Mouse (Mus musculus): Measurements from ENCODE around the gene Rab42.
A peak's percentile ranks its signal among the peaks of the same experiment; 100 is the strongest.
"Not testable (repeated sequence)": the region's sequence is repeated elsewhere in the genome, so short reads cannot be mapped to it uniquely, and the experiment has no call there.

The Rab42 gene

GRCm38 (mm10) chr4:132311801-132312200 is 8.6 kb upstream of the Rab42 start:
- DNase-seq (ENCODE audit: low spot score) = no peak

- DNase-seq (ENCODE audit: low spot score) = no peak
These were observed 8.0 kb upstream of the Rab42 start for GRCm38 (mm10) chr4:132311209-132311608.

DNA sequence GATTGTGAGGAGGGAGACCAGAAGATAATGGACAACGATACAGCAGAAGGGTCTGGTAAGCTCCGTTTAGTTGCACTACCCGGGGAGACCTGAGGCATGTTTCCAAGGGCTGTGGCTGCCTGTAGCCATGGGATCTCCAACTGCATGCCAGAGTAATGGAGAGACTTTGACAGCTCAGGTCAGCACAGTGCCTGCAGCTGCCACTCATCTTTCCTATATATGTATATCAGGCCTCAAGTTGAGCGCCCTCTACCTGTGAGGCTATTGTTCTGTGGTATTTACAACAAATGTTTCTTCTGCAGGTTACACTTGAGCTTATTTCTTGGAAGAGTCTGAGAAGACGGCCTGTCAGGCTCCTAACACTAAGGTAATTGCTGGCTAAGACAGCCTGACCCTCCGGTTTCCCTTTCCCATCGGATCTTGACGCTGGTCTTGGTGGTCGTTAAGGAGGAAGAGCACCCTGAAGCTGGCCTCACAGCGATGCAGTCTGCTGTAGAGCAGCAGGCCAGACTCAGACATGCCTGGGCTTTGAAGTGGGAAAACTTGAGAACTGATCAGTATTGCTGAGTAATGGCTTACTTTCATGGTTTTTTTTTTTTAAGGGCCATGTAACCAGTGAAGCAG is 6.8 kb upstream of the Rab42 start:
- no peak for DNase-seq (ENCODE audit: low spot score)

GRCm38 (mm10) chr4:132309140-132309848 is 6.1 kb upstream of the Rab42 start:
- no peak for DNase-seq (ENCODE audit: low spot score)

DNA sequence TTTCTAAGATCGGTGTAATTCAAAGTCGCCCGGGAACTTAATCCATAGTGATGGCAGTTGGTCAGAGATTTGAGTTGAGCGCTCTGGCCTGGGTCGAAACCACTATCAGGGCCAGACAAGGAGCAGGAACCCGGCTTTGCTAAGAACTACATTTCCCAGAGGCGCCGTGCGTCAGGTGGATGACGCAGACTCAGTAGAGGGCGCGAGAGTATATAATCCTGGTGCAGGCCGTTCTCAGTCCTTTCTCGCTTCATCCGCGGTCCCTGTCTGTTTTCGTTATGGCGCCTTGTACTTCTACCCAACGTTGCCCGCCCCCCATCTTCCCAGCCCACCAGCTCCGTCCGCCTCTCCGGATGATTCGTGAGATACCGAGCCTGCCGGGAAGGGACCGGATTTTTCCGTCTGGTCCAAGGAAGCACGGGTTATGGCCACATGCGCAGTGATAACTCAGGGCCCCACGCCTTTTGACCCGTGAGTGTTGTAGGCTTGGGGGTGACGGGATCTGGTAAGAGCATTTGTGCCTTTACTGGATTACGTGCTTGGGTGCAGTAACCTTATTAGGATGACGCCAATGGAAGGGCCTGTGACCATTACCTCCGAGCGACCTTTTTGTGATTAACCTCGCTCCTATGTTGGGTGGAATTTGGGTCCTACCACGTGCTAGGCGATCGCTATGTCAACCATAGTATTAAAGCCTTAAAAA is 5.4 kb upstream of the Rab42 start:
- DNase-seq (ENCODE audit: low spot score) = peak; percentile 83

DNA sequence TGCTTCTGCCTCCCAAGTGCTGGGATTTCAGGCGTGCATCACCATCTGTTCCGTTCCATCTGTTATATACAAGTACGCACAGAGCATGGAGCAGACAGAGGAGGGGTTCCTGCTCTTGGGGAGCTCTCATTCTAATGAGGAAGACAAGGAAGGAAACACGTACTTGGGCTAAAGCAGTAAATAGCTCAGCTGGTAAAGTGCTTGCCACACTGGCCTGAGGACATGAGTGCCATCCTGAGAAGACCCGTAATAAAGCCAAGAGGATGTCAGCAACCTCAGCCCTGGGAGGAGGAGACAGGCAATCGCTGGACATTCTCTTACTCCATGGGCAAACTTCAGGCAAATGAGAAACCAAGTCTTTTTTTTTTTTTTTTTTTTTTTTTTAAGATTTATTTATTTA is 2.8 kb upstream of the Rab42 start:
- DNase-seq (ENCODE audit: low spot score) = no peak

DNA sequence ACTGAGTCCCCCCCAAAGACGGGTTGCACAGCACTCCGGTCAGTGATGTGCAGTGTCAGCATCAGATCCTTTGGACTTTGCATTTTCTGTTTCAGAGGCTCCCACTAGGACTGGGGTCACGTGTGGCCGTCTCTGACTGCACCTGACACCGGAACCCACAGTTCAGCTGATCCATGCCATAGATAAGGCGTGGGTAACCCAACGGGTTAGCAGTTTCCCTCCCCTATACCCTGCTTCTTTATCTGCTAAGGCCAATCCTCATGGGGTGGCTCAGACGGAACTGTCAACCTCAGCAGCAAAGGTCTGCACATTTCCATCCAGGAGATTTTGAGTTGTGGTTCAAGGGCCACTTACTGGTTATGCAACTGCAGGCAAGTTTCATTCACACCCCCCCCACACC is 2.1 kb upstream of the Rab42 start:
- no peak for DNase-seq (ENCODE audit: low spot score)

DNA sequence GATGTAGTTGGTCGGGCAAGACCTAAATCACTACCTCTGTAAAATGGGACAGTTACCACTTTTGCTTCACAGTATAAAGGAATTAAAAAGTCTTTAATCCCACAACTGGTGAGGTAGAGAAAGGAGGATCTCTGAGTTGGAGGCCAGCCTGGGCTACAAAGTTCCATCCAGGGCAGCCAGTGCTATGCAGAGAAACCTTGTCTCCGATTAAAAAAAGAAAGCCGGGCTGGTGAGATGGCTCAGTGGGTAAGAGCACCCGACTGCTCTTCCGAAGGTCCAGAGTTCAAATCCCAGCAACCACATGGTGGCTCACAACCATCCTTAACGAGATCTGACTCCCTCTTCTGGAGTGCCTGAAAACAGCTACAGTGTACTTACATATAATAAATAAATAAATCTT is 299 bp upstream of the Rab42 start:
- DNase-seq (ENCODE audit: low spot score) = not testable (repeated sequence)

DNA sequence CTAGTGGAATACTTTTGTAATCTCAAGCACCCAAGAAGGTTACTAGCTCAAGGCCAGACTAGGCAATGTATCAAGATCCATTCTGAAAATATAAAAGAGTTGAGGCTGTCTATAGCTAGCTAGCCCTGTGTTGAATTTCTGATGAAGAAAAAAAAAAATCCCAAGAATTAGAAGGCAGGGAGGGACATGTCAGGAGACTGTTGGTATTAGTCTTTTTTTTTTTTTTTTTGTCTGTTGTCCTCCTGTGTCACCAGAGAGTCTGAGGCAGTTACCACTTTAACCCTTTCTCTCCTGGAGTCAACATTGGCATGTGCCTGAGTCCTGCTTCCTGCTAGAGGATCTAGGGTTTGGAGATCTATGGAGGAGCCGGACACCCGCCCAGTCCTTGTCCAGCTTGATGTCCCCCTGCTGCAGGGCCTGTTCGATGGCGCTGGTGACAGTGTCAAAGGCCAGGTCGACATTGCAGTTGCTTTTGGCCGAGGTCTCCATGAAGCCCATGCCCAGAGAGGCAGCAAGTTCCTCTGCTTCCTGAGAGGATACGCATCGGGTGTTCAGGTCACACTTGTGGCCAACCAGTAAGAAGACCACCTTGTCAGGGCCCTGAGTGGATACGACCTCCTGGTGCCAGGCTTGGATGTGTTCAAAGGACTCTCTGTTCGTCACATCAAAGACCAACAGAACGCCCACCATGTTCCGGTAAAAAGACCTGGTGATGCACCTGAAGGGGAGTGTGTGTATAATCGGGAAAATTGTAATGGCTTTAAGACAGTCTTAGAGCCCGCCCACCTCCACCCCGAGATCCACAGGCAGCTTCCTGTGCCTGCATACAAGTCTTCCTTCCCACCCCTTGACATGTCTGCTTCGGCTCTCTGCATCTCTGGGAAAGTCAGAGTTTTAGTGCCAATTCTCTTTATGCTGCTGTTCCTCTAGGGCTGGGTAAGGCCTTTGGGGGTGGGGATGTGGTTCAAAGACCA is 933 bp downstream of the Rab42 start:
- no peak for DNase-seq (ENCODE audit: low spot score)

GRCm38 (mm10) chr4:132301486-132301885 is 1.7 kb downstream of the Rab42 start:
- no peak for DNase-seq (ENCODE audit: low spot score)

DNA sequence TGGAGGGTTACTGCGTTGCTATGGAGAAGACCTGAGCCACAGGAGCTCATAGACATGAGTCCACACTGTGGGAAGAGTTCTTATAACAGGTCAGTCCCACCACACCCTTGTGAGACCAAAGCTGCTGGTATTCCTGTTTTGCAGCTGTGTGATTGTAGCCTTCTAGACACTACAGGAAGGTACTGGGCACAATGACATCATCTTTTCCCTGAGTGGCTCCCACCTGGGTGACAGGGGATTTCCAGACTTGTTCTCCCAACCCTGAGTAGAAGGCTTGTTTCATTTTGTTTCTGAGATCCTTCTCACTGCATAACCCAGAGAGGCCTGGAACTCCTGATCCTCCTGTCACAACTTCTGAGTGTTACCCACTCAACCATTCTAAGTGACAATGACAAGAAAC is 3.3 kb downstream of the Rab42 start:
- DNase-seq (ENCODE audit: low spot score) = no peak

DNA sequence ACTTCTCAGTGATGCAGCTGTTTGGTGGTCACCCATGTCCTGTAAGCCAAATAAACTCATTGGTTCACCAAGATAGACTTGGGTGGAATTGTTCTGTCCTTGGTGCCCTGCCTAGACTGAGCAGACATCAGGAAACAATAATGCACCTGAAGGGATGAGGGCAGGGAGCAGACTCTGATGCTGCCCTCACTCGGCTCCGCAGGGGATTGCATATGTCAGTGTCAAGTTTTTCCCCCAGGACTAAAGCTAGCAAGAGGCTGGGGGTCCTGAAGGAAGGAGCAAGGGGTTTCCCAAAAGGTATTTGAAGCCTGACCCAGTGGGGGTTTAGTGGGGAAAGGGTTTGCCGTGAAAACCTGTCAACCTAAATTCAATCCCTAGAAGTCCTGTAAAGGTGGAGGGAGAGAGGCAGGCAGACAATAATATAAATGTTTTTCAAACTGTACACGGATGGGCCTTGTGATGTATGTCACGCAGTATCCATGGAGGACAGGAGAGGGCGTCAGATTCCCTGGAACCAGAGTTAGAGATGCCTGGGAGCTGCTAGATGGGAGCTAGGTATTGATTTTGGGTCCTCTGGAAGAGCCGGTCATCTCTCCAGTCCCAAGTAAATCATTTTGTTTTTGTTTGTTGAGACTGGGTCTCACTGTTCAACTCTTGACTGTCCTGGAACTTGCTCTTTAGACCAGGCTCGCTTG is 7.3 kb downstream of the Rab42 start:
- no peak for DNase-seq (ENCODE audit: low spot score)

DNA sequence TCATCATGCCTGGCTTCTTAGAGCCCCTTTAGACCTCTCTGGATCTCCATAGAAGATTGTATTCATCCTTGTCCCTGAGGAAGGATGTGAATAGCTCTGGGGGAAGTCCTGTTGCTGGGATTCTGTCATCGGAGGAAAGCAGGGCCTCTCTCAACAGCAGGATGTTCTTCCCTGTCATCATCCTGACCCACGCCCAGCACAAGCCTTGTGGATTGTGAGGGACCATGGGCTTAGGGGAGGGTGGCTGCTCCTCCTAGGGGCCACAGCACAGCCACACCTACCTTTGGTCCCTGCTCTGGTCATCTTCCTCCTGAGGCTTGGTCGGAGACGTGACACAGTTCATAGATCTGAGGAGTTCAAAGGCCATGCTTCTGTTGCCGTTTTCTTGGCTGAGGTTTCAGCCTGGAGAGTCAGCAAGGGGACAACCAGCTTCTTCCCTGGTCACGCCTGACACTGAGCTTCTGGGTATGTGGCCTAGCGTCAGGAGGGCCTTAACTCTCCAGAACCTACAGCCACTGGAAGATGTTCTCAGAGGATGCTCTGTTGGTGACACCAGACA is 9.4 kb downstream of the Rab42 start:
- no peak for DNase-seq (ENCODE audit: low spot score)

GRCm38 (mm10) chr4:132292988-132293387 is 10.2 kb downstream of the Rab42 start:
- DNase-seq (ENCODE audit: low spot score) = peak; percentile 39

DNA sequence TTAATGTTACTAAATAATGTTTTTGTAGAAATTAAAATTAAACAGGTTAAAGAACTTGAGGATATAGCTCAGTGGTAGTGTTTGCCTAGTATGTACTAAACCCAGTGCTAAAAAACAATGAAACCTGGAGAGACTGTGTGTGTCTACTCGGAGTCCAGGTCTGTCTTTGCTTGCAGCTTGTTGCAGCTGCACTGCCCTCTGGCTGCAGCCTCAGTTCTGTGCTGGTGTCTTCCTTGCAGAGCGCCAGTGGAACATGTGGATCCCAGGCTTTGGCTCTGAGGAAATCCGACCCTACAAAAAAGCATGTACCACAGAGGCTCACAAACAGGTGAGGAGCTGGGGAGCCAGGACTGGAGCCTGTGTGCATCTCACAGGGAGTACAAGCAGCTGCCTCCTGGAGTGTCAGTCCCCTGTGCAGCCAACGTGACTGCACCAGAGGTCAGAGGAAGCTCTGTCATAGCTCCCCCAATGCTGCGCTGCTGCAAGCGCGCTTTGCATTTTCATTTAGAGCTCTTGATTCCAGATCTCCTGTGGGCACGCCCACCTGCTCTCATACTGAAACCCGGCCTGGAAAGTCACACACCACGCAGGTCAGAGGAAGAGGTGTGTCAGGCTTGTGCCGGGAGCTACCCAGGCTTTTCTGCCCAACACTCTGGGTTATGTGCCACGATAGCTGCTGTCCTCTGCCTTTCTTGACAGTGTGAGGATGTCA is 11.4 kb downstream of the Rab42 start:
- DNase-seq (ENCODE audit: low spot score) = no peak

DNA sequence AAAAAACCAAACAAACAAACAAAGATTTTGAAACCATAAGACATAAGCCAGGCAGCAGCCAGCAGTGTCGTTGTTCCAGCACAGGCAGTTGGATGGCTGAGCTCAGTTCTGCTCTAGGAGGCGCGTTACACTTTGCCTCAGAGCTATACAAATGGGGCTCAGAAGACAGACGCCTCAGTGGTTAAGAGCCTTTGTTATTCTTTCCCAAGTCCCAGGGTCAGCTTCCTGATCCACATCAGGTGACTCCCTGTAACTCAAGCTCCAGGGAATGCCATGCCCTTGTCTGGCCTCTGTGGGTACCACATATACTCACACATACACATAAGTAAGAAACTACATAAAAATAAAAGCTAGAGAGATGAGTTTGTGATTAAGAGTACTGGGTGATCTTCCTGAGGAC is 12.1 kb downstream of the Rab42 start:
- DNase-seq (ENCODE audit: low spot score) = no peak

GRCm38 (mm10) chr4:132288840-132289239 is 14.3 kb downstream of the Rab42 start:
- DNase-seq (ENCODE audit: low spot score) = not testable (repeated sequence)

DNA sequence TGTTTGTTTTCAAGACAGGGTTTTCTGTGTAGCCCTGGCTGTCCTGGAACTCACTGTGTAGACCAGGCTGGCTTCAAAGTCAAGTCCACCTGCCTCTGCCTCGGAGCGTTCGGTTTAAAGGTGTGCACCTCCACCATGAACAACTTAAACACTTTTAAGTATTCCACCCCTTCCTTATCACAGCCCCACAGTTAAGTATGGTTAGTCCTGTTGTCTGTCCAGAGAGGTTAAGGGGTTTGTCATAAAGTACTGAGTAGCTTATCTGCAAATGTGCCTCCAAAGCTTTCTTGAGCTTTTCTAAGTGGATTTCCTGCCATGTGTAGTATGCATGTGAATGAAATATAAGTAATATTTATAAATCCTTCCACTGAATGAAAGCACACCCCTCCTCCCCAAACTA is 27.2 kb downstream of the Rab42 start:
- DNase-seq (ENCODE audit: low spot score) = no peak

DNA sequence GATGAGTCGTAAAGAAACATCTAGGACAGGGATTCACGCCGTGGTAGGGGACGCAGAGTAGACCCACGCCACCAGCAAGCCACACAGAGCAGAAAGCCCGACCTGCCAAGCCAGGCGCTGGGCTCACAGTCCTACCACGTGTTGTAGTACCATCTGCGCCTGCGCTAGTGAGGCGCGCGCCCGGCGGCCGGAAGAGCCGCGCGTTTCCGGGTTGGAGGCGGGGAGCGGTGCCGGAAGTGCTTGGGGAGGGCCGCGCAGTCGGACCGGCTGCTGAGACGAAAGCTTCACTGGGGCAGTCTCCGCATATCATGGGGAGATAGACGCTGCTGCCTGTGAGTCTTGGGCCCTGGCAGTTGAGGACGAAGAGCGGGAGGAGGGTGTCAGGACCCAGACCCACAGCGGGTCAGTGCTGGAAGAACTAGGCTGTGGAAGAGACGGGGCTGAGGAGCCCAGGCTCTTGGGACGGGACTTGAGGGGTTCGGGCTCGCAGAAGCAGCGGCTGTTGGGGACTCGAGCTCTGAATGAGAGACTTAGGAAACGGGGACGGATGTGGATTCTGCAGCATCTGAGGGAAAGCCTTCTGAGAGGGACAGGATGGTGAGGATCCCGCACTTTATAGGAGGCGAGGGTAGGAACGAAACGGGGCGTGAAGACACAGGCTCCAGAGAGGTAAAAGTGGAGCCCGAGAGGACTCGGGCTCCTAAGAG is 28.9 kb downstream of the Rab42 start, which contains the start of gene Taf12:
Gene Taf12, plus strand, starts transcription at position 220 of the 707 bp plus-strand sequence.
- peak; percentile 85 for DNase-seq (ENCODE audit: low spot score)

GRCm38 (mm10) chr4:132273166-132273565 is 30.0 kb downstream of the Rab42 start:
- no peak for DNase-seq (ENCODE audit: low spot score)
